Mouse (Mus musculus) embryo, embryonic 9.5 days (tissue): Measurements from ENCODE around the gene Xrra1.
"Not testable (repeated sequence)": the region's sequence is repeated elsewhere in the genome, so short reads cannot be mapped to it uniquely, and the experiment has no call there.

ENCODE experiments used
- DNase-seq: peaks from one replicate; pipeline ENCODE4 v3.0.0-alpha.2; 2017; ENCODE audit errors: extremely low spot score

The Xrra1 gene

GRCm38 (mm10) chr7:99858813-99859585, at the start of gene Xrra1:
Gene Xrra1 (plus strand): TSS chr7:99859116.
- DNase-seq: peak; percentile 93

GRCm38 (mm10) chr7:99810814-99811213, 48.1 kb upstream of the Xrra1 start:
- no peak for DNase-seq

- DNase-seq: no peak
Observed at GRCm38 (mm10) chr7:99811661-99812060, 47.3 kb upstream of the Xrra1 start.

GRCm38 (mm10) chr7:99813394-99813793, 45.5 kb upstream of the Xrra1 start:
- no peak for DNase-seq

- DNase-seq: not testable (repeated sequence)
Observed at GRCm38 (mm10) chr7:99818181-99818725, 40.7 kb upstream of the Xrra1 start.

GRCm38 (mm10) chr7:99821953-99822352, 37.0 kb upstream of the Xrra1 start:
- no peak for DNase-seq

- DNase-seq: no peak
Observed at GRCm38 (mm10) chr7:99822426-99822825, 36.5 kb upstream of the Xrra1 start.

- DNase-seq: no peak
Observed at GRCm38 (mm10) chr7:99823045-99823663, 35.8 kb upstream of the Xrra1 start.

GRCm38 (mm10) chr7:99824649-99825483, 34.0 kb upstream of the Xrra1 start:
- DNase-seq: no peak

- DNase-seq: no peak
Observed at GRCm38 (mm10) chr7:99825511-99825910, 33.4 kb upstream of the Xrra1 start.

- DNase-seq: no peak
Observed at GRCm38 (mm10) chr7:99826096-99826495, 32.8 kb upstream of the Xrra1 start.

GRCm38 (mm10) chr7:99828083-99828570, 30.8 kb upstream of the Xrra1 start, which contains the start of gene Neu3:
Gene Neu3 (minus strand): TSS chr7:99828417.
- peak; percentile 93 for DNase-seq

GRCm38 (mm10) chr7:99833115-99833845, 25.6 kb upstream of the Xrra1 start:
- DNase-seq: no peak

- no peak for DNase-seq
Observed at GRCm38 (mm10) chr7:99833846-99834222, 25.1 kb upstream of the Xrra1 start.

GRCm38 (mm10) chr7:99834314-99834853, 24.5 kb upstream of the Xrra1 start:
- no peak for DNase-seq

- no peak for DNase-seq
Observed at GRCm38 (mm10) chr7:99836781-99837180, 22.1 kb upstream of the Xrra1 start.

GRCm38 (mm10) chr7:99837358-99838071, 21.4 kb upstream of the Xrra1 start:
- DNase-seq: no peak

- no peak for DNase-seq
Observed at GRCm38 (mm10) chr7:99838241-99838640, 20.7 kb upstream of the Xrra1 start.

- no peak for DNase-seq
Observed at GRCm38 (mm10) chr7:99845533-99846236, 13.2 kb upstream of the Xrra1 start.

- DNase-seq: no peak
Observed at GRCm38 (mm10) chr7:99850534-99850933, 8.4 kb upstream of the Xrra1 start.
